Mouse (Mus musculus) monocyte, adult 2 months (primary cell): ENCODE results near the gene Sergef.

Source experiments
- DNase-seq, 2 experiments: peaks; one replicate each; pipeline ENCODE4 v3.0.0; 2022; ENCODE audit warnings: low spot score in 2 of 2, low read depth in 1 of 2

The Sergef gene

GRCm38 (mm10) chr7:46508590-46509318 lies 130.9 kb downstream of the Sergef start:
- DNase-seq, result no peak

- no peak for DNase-seq
Measured at GRCm38 (mm10) chr7:46504157-46504556, 135.4 kb downstream of the Sergef start.

- no peak for DNase-seq
Measured at GRCm38 (mm10) chr7:46502650-46503049, 137.0 kb downstream of the Sergef start.

- DNase-seq, result no peak
Measured at GRCm38 (mm10) chr7:46501458-46501857, 138.1 kb downstream of the Sergef start.

- no peak for DNase-seq
Measured at GRCm38 (mm10) chr7:46499561-46499960, 140.0 kb downstream of the Sergef start.

GRCm38 (mm10) chr7:46492134-46492678 lies 147.4 kb downstream of the Sergef start:
- DNase-seq, result no peak

GRCm38 (mm10) chr7:46487354-46487753 lies 152.3 kb downstream of the Sergef start:
- DNase-seq, result no peak

GRCm38 (mm10) chr7:46486761-46487160 lies 152.8 kb downstream of the Sergef start:
- DNase-seq, result no peak

- no peak for DNase-seq
Measured at GRCm38 (mm10) chr7:46484223-46484622, 155.4 kb downstream of the Sergef start.

- no peak for DNase-seq
Measured at GRCm38 (mm10) chr7:46483050-46483449, 156.6 kb downstream of the Sergef start.

- no peak for DNase-seq
Measured at GRCm38 (mm10) chr7:46482099-46482531, 157.5 kb downstream of the Sergef start.

- DNase-seq, result no peak
Measured at GRCm38 (mm10) chr7:46479793-46480192, 159.8 kb downstream of the Sergef start.

- DNase-seq, result no peak
Measured at GRCm38 (mm10) chr7:46477456-46477855, 162.2 kb downstream of the Sergef start.

GRCm38 (mm10) chr7:46475464-46475863 lies 164.1 kb downstream of the Sergef start:
- no peak for DNase-seq

GRCm38 (mm10) chr7:46473141-46473540 lies 166.5 kb downstream of the Sergef start:
- no peak for DNase-seq

GRCm38 (mm10) chr7:46471054-46471737 lies 168.4 kb downstream of the Sergef start:
- no peak for DNase-seq

GRCm38 (mm10) chr7:46469542-46469941 lies 170.1 kb downstream of the Sergef start:
- DNase-seq, result no peak

GRCm38 (mm10) chr7:46466422-46466981 lies 173.1 kb downstream of the Sergef start:
- no peak for DNase-seq

GRCm38 (mm10) chr7:46463136-46463535 lies 176.5 kb downstream of the Sergef start:
- DNase-seq, result no peak

- no peak for DNase-seq
Measured at GRCm38 (mm10) chr7:46462287-46462686, 177.3 kb downstream of the Sergef start.

- no peak for DNase-seq
Measured at GRCm38 (mm10) chr7:46459605-46460245, 179.9 kb downstream of the Sergef start.
